Mouse (Mus musculus): ENCODE results near the gene Senp6.

DNA sequence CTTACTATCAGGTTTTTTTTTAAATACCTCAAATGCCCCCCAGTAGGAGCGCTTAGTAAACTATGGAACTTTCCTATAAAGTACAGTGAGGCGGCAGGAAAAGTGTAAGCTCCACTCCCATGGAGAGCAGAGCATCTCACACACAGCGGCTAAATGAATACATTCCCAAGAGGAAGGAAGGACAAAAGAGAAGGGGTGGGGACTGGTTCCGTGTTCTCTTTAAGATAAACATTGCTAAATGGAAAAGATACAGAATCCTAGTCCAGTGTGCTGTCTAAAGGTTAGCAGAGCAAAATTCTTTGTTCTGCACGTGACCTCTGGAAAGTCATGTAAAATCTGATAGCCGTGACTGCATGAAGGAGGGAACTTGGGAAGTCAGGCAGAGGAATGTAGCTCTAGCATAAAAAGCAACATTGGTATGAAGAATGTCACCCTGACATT lies 40.1 kb upstream of the Senp6 start:
- TF ChIP-seq CTCF (IDR thresholded peaks at IDR 0.05; ENCODE audit: low read depth) (no peak), EP300 (IDR thresholded peaks at IDR 0.05; ENCODE audit: low read depth) (no peak)

Measured in liver, embryonic 14.5 days (tissue).